Mouse (Mus musculus): ENCODE measurements around the gene Prpf38a. TPM values are rescaled to one million over a fixed set of nuclear protein-coding genes. Genes with fewer than 3 reads are reported as not detected.

Gene Prpf38a
- polyA plus RNA-seq, 1 experiment from 2014 or later, result 82.5 TPM

Other genes with a start within 250 kb of the Prpf38a start
- 6.0 and 7.7 TPM in 2 replicates for gene Shisal2a, start 196.0 kb downstream of the Prpf38a start, polyA plus RNA-seq (2014; fragmentation: Nextera tagmentation; extraction: Ambion mirVana)
- gene Gpx7, start 172.4 kb downstream of the Prpf38a start, polyA plus RNA-seq (2014; fragmentation: Nextera tagmentation; extraction: Ambion mirVana), result 21.7 and 37.4 TPM in 2 replicates
- 55.8 and 65.8 TPM in 2 replicates for gene Tut4, start 119.9 kb downstream of the Prpf38a start, polyA plus RNA-seq (2014; fragmentation: Nextera tagmentation; extraction: Ambion mirVana)
- gene Orc1, start 87 bp upstream of the Prpf38a start, polyA plus RNA-seq (2014; fragmentation: Nextera tagmentation; extraction: Ambion mirVana), result 2.0 and 2.1 TPM in 2 replicates
- gene Cc2d1b, start 40.6 kb upstream of the Prpf38a start, polyA plus RNA-seq (2014; fragmentation: Nextera tagmentation; extraction: Ambion mirVana), result 16.5 and 23.0 TPM in 2 replicates
- 2.5 and 4.7 TPM in 2 replicates for gene 3110021N24Rik, start 140.3 kb upstream of the Prpf38a start, polyA plus RNA-seq (2014; fragmentation: Nextera tagmentation; extraction: Ambion mirVana)
- gene Zfyve9, start 201.5 kb upstream of the Prpf38a start, polyA plus RNA-seq (2014; fragmentation: Nextera tagmentation; extraction: Ambion mirVana), result 7.7 and 14.5 TPM in 2 replicates